Mouse (Mus musculus) stomach, postnatal 0 days (tissue): ENCODE measurements around the gene Usb1.

Source experiments
- CTCF ChIP-seq: IDR thresholded peaks from 2 replicates; pipeline ENCODE4 v1.5.1; 2016; ENCODE audit warnings: antibody characterized with exemption, low read depth, mild to moderate bottlenecking, moderate library complexity
- EP300 ChIP-seq: optimal IDR thresholded peaks from 2 replicates; pipeline ENCODE3; 2016; ENCODE audit warnings: antibody characterized with exemption

GRCm38 (mm10) chr8:95352151-95352870 is 20.2 kb downstream of the Usb1 start, which contains the start of gene Mmp15:
- peak; percentile 30; the same call in 1 of the 2 replicates for TF ChIP-seq CTCF
- TF ChIP-seq EP300 = no peak
